Mouse (Mus musculus) liver, adult 10 weeks (tissue): ENCODE data around the gene Il17rd. TPM values are rescaled to one million over a fixed set of nuclear protein-coding genes. Genes with fewer than 3 reads are reported as not detected.

ENCODE experiments used
- polyA plus RNA-seq: library from polyadenylated mRNA; stranded (reverse); fragments of 350-450 nt; fragmentation: Illumina TruSeq; extraction: RNeasy Lipid Tissue Mini Kit (QIAGEN cat#74804); gene quantifications from one replicate; pipeline ENCODE4 v1.2.3, GENCODE M21; 2014; ENCODE audit warnings: low read depth, low replicate concordance

Il17rd gene
- polyA plus RNA-seq: 0.21 TPM

DNA sequence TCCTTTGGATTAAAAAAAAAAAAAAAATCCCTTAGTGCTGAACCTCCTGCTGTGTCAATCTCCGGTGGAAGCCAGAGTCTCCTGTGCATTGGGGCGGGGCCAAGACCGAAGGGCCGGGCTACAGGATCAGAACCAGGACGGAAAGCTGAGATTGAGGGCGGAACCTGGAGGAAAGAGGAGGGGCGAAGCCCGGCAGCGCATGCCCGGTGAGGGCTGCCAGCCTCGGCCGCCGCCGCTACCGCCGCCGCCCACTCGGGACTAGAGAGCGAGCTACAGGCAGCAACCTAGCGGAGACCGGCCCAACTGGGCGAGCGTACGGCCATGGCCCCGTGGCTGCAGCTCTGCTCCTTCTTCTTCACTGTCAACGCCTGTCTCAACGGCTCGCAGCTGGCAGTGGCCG, at the start of gene Il17rd:
TSS of gene Il17rd (plus strand) at position 159 of the 400 bp plus-strand sequence.

DNA sequence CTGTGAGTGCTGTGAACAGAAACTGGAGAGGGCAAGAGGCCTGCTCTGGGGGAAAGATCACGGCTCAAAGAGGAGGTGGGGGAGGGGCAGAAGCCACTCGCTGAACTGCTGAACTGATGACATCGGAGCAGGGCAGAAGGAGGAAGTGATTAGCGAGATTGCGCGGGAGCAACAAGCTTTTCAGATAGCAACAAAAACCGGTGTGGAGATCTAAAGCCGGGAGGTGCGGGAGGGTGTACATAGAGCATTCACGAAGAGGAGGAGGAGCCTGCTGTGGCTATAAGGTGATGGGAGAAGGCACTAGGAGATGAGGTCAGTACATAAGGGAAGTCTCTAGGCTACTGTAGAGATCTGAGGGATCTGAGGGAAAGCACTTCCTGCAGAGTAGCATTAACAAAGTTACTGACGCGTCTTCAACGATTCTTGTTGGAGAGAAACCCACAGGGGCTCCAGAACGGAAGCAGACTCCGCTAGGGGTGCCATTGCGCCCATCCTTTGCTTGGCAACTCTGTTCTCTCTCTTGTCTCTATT, 44.5 kb upstream of the Il17rd start, which contains the start of gene Hesx1:
TSS of gene Hesx1 (plus strand) at position 206 of the 531 bp plus-strand sequence.

DNA sequence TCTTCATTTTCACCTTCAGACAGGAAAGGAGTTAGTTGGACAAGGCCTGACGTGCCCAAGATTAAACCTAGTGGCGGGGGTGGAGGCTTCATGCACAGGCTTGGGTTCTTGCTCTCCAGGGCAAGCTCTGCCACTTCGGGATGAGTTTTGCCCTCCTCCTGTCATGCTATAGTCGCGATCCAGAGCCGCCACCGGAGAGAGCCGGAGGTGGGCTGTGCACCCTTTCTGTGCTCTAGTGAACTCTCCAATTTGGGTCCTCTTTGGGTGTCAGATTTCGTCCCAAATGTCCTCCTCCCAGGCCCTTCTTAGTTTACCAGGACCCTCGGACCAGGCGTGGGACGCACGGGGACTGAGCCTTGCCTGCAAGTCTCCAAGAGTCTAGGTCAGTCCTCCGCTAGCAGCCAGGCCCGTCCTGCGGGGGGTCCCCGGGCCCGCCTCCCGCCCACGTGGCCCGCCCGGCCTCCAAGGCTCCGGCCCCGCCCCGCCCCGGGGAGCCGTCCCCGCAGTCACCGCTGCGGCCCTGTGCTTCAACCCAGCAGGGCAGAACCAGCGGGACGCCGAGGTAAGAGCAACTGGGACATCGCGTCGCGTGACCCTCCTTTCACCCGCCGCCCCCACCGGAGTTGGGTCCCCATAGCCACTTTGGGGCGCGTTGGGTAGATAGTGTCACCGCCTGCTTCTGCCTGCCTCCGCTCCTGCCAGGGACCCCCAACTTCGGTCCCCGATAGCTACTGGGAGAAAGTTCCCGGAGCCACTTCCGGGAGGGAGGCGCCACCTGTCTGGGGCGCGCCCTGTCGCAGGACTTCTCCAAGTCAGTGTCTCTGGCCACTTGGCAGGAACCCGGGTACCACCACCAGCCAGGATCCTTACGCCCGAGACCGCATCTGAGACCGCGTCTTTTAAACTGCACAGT, 75.9 kb downstream of the Il17rd start, which contains the start of gene Arhgef3:
TSS of gene Arhgef3 (plus strand) at position 538 of the 913 bp plus-strand sequence.

Other genes starting within 250 kb of the Il17rd start
- gene Asb14, start 144.4 kb upstream of the Il17rd start, polyA plus RNA-seq: not detected
- 11.0 TPM for gene Appl1, start 67.7 kb upstream of the Il17rd start, polyA plus RNA-seq
- not detected for gene Hesx1, start 44.5 kb upstream of the Il17rd start, polyA plus RNA-seq
- gene Arhgef3, start 76.0 kb downstream of the Il17rd start, polyA plus RNA-seq: 22.4 TPM